Mouse (Mus musculus) gonadal fat pad, adult 2 months (tissue): Measurements from ENCODE around the gene Htr2b. TPM values are rescaled to one million over a fixed set of nuclear protein-coding genes. Genes with fewer than 3 reads are reported as not detected.

ENCODE experiments used
- DNase-seq: peaks from one replicate; pipeline ENCODE4 v3.0.0-alpha.2; 2012; ENCODE audit warnings: low read depth
- polyA plus RNA-seq: library from polyadenylated mRNA; depleted of rRNA; stranded (reverse); fragments of >200 nt; gene quantifications from 2 replicates; pipeline ENCODE4 v1.2.3, GENCODE M21; 2012; rRNA removed

Htr2b gene
- 0.24 and 0.30 TPM in 2 replicates for polyA plus RNA-seq

GRCm38 (mm10) chr1:86111779-86112178 lies at the start of gene Htr2b:
TSS of gene Htr2b (minus strand) at chr1:86111970.
- DNase-seq: no peak

DNA sequence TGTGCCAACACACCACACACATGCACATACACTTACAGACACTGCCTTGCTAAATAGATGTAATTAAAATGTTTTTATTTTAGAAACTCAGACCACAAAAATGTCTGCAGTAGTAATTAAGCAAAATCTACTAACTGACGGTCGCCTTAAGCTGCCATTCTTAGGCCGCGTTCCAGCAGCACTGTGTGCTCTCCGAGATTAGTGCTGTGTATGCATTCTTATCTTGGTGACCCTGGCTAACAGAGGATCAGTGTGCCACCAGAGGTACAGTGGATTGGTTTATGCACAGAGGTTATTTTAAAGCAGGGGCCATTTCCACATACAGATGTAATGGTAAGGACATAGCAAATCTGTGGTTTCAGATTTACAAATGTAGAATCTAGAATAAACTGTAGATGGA lies 49.3 kb upstream of the Htr2b start:
- no peak for DNase-seq

GRCm38 (mm10) chr1:86160479-86160878 lies 48.7 kb upstream of the Htr2b start:
- no peak for DNase-seq

GRCm38 (mm10) chr1:86160059-86160458 lies 48.3 kb upstream of the Htr2b start:
- DNase-seq: no peak

GRCm38 (mm10) chr1:86156595-86156994 lies 44.8 kb upstream of the Htr2b start:
- DNase-seq: no peak

DNA sequence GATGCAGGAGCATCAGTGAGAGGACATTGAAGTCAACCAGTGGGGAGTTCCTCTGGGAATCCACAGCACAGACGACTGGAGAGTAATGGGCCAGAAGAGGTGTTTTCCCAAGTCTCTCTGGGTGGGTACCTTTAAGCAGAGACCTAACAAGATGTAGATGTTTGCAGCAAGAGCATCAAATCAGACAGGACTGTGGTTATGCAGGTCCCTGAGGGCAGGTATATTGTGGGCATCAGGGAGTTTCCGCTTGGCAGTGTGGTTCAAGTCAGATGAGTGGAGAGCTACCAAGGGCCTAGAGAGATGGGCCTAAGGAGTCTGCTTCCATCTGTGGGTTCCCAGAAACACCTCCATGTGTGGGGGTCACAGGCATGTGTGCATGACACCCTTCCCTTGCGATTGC lies 44.3 kb upstream of the Htr2b start:
- DNase-seq: no peak

DNA sequence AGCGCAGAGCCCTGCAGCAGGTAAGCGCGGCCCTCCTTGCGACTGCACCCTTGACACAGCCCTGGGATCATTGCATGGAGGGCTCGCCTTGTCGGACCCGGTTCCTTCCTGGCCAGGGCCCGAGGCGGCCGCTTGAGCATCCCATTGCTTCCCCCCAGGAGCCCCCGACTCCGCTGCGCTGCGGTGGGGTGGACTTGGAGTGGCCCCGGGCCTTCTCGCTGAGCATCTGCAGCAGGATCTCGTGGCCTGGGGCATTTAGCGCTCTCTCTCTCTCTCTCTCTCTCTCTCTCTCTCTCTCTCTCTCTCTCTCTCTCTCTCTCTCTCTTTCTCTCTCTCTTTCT lies 43.0 kb upstream of the Htr2b start:
- DNase-seq: no peak

DNA sequence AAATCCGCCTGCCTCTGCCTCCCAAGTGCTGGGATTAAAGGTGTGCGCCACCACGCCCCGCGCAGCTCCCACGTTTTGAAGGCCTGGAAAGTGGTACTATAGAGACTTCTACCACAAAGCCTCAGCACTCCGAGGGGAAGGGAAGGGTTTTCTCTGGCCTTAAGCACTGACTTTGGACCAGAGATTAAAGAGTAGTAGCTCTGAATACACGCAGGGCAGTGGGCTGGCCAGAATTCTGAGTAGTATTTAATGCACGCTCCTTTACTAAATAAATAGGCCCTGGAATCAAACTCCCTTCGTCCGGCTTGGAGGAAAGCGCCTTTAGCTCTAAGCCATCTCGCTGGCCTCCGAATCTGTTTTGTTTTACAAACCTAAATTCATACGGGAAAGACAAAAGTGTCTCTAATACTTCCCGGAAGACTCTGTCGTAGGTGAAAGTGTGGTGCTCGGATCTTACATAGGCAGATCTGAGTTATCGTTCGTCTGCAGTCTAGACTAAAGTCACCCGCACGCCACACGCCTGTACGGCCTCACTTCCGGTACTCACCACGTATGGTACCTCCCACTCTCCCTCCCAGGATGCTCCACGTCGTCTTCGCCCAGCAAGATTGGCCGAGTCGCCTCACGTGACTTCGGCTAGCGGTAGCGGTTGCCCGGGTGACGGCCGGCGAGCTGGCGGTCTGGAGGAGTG lies 42.5 kb upstream of the Htr2b start, which contains the start of gene Armc9:
Gene Armc9 (plus strand): TSS at position 648 of the 691 bp plus-strand sequence.
- peak; percentile 58 for DNase-seq

DNA sequence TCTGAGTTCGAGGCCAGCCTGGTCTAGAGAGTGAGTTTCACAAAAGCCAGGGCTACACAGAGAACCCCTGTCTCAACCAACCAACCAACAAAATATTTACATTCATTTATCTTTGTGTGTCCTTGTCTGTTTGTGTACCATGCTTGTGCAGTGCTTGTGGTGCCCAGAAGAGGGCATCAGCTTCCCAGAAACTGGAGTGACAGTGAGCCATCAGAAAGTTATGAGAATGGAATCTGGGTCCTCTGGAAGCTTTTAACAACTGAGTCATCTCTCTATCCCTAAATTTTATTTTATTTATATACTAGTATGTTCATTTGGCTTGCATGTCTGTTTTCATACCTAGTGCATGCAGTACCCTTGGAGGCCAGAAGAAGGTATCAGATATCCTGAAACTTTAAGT lies 40.8 kb upstream of the Htr2b start:
- no peak for DNase-seq

GRCm38 (mm10) chr1:86151376-86151775 lies 39.6 kb upstream of the Htr2b start:
- DNase-seq: no peak

DNA sequence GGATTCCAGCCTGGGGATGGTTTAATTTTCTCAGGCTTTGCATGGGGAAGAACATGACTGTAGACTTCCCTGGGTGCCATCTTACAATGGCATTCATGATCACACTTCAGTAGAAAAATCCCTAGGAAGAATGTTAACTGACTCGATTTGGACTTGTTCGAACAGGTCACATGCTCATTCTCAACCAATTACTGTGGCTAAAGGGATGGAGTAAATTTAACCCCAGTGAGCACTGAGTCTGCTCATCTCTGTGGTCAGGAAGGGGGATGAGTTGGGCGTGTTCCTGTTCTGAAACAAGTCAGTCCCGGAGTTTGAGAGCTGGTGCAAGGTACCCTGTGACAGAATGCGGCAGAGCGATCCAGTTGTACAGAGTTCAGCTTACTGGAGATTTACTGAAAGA lies 39.2 kb upstream of the Htr2b start:
- no peak for DNase-seq

DNA sequence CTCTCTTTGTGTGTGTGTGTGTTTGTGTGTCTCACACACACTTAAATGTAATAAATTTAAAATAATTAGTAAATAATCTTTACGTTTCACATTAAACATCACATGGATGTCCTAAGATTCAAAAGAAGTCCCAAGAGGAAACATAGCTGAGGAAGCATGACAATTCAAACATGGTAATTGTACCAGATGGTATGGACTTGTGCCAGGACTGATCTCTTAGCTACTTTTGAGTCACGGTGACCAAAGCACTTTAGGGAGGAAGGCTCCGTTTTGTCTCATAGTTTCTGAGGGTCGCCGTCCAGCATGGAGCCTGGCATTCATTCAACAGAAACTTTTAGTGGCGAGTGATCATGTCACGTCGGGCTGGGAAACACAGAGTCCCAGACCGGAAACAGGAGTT lies 36.4 kb upstream of the Htr2b start:
- no peak for DNase-seq

GRCm38 (mm10) chr1:86147557-86147956 lies 35.8 kb upstream of the Htr2b start:
- no peak for DNase-seq

- DNase-seq: peak; percentile 49
These were observed 34.5 kb upstream of the Htr2b start for GRCm38 (mm10) chr1:86146293-86146692.

GRCm38 (mm10) chr1:86144001-86144944 lies 32.5 kb upstream of the Htr2b start:
- no peak for DNase-seq

- DNase-seq: no peak
These were observed 31.4 kb upstream of the Htr2b start for GRCm38 (mm10) chr1:86143165-86143564.

- no peak for DNase-seq
These were observed 29.3 kb upstream of the Htr2b start for GRCm38 (mm10) chr1:86141081-86141480.

DNA sequence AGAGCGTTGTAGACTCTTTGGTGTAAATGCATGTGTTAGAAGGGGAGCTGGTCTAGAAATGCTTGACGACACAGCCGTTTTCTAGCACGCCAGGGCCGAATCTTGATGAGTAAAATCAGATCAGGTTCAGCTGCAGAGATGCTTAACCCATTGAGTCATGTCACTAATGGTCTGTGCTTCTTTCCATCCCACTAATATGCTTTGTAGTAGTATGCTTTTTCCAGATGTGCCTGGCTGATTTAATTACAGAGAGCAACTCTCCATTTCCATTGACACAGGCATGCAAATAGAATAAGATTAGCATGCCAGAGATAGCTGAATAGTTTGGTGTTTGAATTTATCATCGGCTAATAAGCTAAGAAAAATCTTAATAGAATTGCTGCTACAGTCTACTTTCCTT lies 23.5 kb upstream of the Htr2b start:
- no peak for DNase-seq

DNA sequence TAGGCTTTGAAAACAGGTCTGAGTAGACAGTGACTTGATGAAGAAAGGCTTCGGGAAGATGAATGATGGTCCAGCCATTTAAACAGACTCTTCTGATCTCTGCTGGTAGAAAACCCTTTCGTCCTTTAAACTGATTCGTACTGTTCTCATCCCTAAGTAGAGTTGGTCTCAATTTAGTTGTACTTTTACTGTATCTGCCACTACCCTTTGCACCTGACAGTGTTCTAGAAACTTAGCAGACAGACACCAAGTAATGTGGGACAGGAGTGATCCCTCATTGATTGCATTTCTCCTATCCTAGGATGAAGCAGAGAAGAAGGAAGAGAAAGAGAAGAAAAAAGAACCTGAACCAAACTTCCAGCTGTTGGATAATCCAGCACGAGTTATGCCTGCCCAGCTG lies 21.6 kb upstream of the Htr2b start, which contains the start of gene Gm21972:
Gene Gm21972 (plus strand): TSS at position 301 of the 400 bp plus-strand sequence.
- no peak for DNase-seq

DNA sequence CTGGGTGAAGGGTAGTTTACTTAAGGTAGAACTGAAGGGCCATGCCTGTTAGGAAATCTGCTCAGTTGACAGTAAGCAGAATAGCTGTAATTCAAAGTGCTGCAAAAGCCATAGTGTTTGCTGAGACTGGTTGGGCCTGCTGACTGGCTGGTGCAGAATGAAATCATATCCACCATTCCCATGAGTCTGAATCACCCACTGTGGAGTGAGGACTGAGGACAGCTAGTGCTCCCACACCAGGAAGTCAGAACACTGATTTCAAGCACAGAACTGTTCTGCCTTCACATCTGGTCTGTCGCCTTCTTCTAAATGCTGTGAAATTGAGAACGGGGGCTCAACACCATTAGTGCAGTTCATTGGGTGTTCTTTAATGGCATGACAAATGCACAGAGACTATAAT lies 14.3 kb upstream of the Htr2b start:
- DNase-seq: no peak

- no peak for DNase-seq
These were observed 7.8 kb upstream of the Htr2b start for GRCm38 (mm10) chr1:86119549-86119948.

GRCm38 (mm10) chr1:86114141-86114540 lies 2.4 kb upstream of the Htr2b start:
- no peak for DNase-seq

DNA sequence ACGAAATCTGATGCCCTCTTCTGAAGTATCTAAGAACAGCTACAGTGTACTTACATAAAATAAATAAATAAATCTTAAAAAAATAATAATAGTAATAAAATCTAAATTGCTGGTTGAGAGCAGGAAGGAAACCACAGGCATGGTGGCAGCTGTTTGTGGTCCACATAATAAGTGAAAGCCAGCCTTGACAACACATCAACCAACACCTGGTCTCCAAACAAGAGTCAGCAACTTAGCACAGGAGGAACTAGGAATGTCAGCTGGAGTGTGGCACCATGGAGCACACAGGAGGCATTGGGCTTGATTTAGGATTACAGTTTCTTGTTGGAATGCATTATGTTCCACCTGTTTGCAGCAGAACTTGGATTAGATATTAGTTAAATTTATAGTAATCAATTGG lies 6.7 kb downstream of the Htr2b start:
- DNase-seq: no peak
